Mouse (Mus musculus): ENCODE measurements at regions not wholly inside any gene's neighbourhood (a gene's known extent, or its start where the extent isn't known, plus 50 kb on each side); places are given as distances from the start of the nearest gene placed in this dataset.

DNA sequence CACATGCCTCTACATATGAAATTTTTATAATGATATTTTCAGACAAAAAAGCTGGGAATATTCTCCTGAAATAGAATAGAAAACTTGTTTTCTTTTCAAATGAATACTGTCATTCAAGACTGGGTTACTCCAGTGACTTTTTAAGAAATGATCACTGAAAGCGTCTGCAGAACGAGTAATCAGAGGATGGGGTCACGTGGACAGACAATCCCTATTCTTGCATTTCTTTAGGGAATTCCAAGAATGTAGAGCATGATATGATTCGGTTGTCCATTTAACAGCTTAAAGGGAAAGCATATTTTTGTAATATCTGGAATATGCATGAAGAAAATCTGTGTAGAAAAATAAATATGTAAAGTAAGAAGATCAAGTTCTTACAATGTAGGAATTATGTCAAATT lies 65.6 kb downstream of the 4933402N22Rik start:
- no peak for DNase-seq (ENCODE audit: low spot score in 2 of 2)

- DNase-seq (ENCODE audit: low spot score in 2 of 2), result no peak
Observed at GRCm38 (mm10) chr5:11989140-11989539, 71.3 kb downstream of the 4933402N22Rik start.

DNA sequence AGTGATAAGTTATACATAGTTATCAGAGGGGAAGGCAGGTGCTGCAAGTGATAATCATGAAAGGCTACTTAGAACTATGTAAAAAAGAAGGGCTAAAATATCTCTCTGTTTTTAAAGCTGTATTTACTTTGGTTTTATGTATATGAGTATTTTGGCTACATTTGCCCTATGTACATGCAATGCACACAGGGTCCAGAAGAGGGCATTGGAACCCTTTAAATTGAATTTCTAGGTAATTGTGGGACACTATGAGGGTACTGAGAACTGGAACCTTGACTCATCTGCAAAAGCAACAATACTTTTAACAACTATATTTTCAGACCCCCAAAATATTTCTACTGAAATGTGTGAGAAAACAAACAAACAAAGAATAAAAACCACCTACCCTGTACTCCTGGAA lies 82.9 kb downstream of the 4933402N22Rik start:
- no peak for DNase-seq (ENCODE audit: low spot score in 2 of 2)

GRCm38 (mm10) chr5:12006473-12006872 lies 88.6 kb downstream of the 4933402N22Rik start:
- DNase-seq (ENCODE audit: low spot score in 2 of 2), result no peak

DNA sequence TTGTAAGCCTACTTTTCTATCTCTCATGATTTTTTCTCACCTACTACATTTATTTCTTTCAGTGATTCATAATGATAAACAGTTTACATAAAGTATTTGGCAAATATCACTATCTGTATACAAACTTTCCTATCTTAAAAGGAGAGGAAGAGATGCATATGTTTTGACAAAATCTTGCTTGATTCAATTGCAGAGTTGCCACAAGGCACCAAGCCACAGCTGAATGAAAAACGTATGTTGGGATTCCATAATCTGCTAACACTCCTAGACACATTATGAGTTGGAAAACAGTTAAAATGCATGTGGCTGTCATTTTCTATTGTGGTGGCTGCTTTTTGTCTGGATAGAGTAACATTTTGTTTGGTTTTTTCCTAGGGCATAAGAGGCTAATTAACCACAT lies 98.5 kb downstream of the 4933402N22Rik start:
- DNase-seq (ENCODE audit: low spot score in 2 of 2), result no peak

- no peak for DNase-seq (ENCODE audit: low spot score in 2 of 2)
Observed at GRCm38 (mm10) chr5:12020489-12020888, 102.6 kb downstream of the 4933402N22Rik start.

GRCm38 (mm10) chr5:12024705-12025383 lies 107.0 kb downstream of the 4933402N22Rik start:
- DNase-seq (ENCODE audit: low spot score in 2 of 2), result no peak

DNA sequence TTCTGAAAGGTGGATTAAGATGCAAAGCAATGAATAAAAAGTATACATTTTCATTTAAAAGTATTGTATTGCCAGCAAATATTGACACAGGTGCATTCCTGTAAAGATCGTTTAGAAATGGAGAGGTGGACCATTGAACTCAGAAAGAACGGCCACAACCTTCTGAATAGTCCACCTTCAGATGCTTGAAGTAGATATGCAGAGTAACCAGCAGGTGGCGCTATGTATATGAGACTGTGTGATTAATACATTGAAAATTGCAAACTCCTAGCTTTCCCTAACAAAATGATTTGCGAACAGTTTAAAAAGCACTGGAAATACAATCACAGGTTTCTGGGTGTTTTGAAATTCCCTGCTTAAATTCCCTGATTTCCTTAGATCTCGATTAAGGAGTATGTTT lies 112.2 kb downstream of the 4933402N22Rik start:
- peak; percentile 12 to 18 for DNase-seq (ENCODE audit: low spot score in 2 of 2)

DNA sequence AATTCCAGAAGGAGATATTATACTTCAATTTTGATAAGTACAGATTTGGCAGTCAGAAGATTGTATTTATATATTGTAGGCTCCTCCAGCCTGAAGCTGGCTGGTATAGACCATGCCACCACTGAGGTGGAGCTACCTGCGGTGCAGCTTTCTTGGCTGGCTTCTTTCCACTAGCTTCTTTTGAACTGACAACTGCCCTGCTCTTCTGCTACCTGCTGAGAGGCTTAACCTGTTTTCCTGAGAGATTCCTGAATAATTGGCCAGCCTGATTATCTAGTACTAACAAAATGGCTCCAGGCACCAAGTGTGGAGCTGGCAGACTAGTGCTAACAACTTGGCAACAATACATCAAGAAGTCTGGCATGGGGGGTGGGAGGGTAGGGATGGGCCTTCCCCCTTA lies 132.0 kb downstream of the 4933402N22Rik start:
- DNase-seq (ENCODE audit: low spot score in 2 of 2), result no peak

- DNase-seq (ENCODE audit: low spot score in 2 of 2), result no peak
Observed at GRCm38 (mm10) chr5:12080191-12080590, 162.3 kb downstream of the 4933402N22Rik start.

DNA sequence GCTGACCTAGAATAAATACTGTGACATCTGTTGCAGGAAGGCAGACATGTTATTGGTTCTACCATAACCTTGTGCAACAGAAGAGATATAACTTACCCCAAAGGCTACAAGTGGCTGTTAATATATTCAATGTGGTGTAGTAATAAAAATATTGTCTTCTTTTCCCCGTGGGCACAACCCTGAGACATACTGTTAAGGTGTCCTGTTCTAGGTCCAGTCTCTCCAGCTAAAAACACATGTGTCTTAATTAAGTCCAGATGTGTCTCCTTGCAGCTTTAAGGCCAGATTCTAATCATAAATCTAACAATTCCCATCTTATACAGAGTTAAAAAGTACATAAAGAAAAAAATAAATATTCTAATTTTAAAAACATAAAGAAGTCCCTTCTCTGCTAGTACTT lies 175.8 kb downstream of the 4933402N22Rik start:
- no peak for DNase-seq (ENCODE audit: low spot score in 2 of 2)

GRCm38 (mm10) chr5:12116587-12117354 lies 198.9 kb downstream of the 4933402N22Rik start:
- DNase-seq (ENCODE audit: low spot score in 2 of 2), result no peak

DNA sequence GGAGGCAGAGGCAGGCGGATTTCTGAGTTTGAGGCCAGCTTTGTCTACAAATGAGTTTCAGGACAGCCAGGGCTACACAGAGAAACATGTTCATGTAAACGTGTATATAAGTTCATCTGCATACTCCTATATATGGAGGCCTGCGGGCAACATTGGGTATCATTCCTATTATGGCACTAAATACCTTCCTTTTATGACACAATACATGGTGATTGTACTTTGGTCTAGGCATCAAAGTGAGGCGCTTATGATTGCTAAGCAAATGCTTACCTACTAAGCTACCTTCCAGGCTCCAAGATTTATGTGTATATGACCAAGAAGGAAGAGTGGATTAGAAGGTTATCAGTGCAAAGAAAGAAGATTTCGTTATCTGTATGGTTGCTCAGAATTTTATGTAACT lies 207.1 kb downstream of the 4933402N22Rik start:
- DNase-seq (ENCODE audit: low spot score in 2 of 2), result no peak

- DNase-seq (ENCODE audit: low spot score in 2 of 2), result no peak
Observed at GRCm38 (mm10) chr5:12127484-12128265, 209.8 kb downstream of the 4933402N22Rik start.

DNA sequence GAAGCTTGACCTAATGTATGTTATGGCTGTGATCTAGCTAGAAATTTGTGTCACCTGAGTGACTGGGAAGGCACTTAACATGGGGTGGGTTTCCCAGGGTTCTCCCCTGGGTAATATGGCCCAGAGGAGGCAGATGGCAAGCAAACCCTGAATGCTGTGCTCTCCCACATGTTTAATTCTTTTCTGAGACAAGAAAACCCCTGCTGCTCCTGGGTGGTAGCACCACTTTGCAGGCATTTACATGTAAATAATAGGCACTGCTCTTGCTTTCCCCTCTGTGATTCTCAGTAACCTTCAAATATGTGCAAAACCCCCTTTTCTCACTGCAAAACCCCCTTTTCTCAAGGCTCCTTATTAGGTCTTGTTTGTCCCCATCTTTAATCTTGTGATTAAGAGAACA lies 221.1 kb downstream of the 4933402N22Rik start:
- no peak for DNase-seq (ENCODE audit: low spot score in 2 of 2)

GRCm38 (mm10) chr5:12153295-12153694 lies 229.9 kb upstream of the Sema3d start:
- no peak for DNase-seq (ENCODE audit: low spot score in 2 of 2)

GRCm38 (mm10) chr5:12154551-12155091 lies 228.6 kb upstream of the Sema3d start:
- no peak for DNase-seq (ENCODE audit: low spot score in 2 of 2)

GRCm38 (mm10) chr5:12191681-12192080 lies 191.5 kb upstream of the Sema3d start:
- no peak for DNase-seq (ENCODE audit: low spot score in 2 of 2)

DNA sequence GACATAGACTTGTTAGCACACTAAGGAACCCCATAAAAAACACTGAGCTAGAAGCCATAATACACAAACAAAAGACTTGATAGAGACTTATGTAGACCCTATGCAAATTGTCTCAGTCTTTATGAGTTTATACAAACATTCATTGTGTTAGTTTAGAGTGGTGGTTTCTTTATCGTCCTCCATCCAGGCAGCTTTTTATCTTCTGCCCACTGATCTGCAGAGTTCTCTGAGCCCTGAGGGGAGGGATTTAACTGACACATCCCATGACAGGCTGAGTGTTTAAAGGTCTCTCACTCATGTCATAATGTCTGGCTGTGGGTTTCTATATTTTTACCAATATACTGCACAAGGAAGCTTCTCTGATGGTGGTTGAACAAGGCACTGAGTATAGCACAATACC lies 175.7 kb upstream of the Sema3d start:
- DNase-seq (ENCODE audit: low spot score in 2 of 2), result no peak

- no peak for DNase-seq (ENCODE audit: low spot score in 2 of 2)
Observed at GRCm38 (mm10) chr5:12209631-12210030, 173.6 kb upstream of the Sema3d start.

GRCm38 (mm10) chr5:12213448-12213847 lies 169.7 kb upstream of the Sema3d start:
- no peak for DNase-seq (ENCODE audit: low spot score in 2 of 2)

- no peak for DNase-seq (ENCODE audit: low spot score in 2 of 2)
Observed at GRCm38 (mm10) chr5:12219424-12220107, 163.6 kb upstream of the Sema3d start.

All from right cerebral cortex, postnatal 36 days (tissue).